Mouse (Mus musculus) embryo, embryonic 10.5 days (tissue): Measurements from ENCODE around the gene Hist2h3c2.

Experiments used
- DNase-seq: peaks from one replicate; pipeline ENCODE4 v3.0.0-alpha.2; 2015; ENCODE audit warnings: low spot score

Gene Hist2h3c2

DNA sequence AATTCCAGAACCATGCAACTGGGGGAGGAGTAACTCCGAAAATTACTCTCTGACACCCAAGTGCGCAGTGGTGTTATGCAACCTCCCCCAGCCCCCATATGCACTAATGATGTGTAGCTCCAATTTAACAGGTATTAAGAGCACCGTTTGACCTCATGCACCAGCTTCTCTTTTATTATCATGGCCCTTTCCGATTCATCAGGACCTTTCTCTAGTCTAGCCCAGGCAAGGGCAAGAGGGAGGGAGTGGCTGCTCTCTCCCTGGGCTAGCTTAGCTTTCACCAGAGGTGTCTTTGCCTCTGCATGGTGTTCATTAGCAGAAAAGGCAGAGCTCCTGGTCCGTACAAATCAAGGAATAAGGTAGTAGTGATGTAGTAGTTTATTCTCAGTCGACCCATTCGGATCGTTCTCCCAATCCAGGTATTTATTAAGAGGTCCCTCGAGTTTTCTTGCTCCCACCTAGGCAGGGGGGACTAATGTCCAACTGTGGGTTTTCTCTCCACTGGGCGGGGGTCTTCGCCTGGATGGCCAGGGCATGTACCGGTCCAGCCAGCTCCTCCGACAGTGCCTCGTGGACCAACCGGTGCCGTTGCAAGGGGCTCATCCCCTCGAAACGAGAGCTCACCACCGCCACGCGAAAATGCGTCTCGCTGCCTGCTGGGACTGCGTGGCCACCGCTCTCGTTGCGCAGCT lies 42.3 kb downstream of the Hist2h3c2 start:
- peak; percentile 12 for DNase-seq

DNA sequence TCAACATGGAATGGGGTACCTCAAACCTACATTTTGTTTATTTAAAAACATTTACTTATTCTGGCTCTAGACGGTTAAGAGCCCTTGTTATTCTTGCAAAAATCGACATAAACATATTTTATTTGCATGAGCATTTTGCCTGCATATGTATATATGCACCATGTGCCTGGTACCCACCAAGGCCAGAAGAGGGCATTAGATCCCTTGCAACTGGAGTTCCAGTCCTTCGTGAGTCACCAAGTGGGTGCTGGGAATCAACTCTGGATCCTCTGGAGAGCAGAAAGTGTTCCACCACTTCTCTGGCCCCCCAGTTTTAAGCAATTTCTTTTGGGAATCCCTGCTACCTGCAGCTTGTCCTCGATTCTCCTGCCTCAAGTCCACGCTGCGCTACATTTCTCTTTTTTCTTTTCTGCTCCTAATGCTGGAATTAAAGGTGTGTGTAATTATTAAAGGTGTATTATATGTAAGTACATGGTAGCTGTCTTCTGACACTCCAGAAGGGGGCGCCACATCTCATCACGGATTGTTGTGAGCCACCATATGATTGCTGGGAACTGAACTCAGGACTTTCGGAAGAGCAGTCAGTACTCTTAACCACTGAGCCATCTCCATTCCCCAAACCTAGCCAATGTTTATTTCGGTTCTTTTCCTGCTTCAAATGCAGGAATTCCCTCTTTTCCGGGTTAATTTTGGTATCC lies 43.2 kb downstream of the Hist2h3c2 start:
- no peak for DNase-seq

DNA sequence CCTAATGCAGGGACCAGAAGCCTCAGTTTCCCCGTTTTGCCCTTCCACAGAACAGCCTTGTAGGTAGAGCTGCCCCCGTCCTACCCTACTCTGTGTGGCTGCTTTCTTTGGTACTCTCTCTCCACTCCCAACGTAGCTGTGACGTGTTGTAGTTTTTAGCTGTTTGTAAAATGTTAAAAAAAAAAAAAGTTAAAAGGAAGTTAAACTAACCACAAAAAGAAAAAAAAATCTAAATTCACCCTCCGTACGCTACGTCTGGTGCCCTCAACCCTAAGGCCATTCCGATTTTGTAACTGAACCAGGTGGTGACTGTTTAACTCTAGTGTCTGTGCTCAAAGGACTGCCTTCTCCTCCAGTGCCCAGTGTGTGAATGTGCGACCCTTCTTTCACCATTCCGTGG lies 44.0 kb downstream of the Hist2h3c2 start:
- no peak for DNase-seq

DNA sequence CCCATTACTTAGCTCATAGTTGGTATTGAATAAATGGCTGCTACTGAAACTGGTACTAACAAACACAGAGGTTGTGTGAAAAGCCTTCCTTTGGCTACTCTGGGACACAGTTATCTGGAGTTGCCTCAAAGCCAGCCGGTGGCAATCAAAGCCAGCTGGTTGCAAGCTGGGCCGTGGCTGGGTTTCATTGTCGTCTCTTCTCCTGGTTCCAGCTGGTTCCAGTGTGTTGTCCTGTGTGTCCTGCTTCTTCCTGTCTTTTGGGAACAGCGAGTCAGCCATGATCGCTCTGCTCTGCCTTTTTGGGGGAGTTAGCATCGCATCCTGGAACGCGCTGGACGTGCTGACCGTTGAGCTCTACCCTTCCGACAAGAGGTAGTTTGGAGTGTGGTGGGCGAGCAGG lies 46.0 kb downstream of the Hist2h3c2 start:
- DNase-seq, result no peak
